ENCODE assay signal across 25 mouse cellular contexts in the genomic region with DNA sequence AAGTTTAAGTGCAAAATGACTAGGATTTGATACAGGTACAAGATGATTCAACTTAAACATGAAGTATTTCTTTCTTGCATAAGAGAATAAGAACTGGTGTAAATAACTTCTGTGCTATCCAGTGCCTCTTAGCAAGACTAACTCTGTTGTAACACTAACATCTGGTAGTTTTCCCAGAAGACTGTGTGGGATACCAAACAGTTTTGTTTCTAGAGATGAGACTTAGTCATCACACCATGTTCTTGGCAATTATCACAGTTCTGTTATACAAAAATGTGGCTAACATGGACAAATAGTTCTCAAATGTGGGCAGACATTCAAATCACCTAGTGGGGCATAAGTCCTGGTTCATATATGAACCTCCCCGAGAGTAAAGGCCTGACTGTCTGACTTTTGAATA.
DNase-seq lines count a peak whose midpoint lies in the region; ATAC-seq lines count a peak whose summit lies in the region.
"Had no signal": no experiment of that assay in that cellular context is flagged by ENCODE, and none has a peak within 500 bp of the region (broad histone marks: within the 10 kb centered on the region; RNA-seq: fewer than 3 reads in every experiment).

No protein-coding gene starts in this region.

- no peaks in the 10 kb centered on the region for H3K4me1 ChIP-seq in embryonic facial prominence, embryonic 14.5 days (ENCODE audit: control insufficient read depth, insufficient read depth, low read length)
- H3K4me1 ChIP-seq in embryonic facial prominence, embryonic 10.5 days = no peaks in the 10 kb centered on the region
- H3K4me1 ChIP-seq in hindbrain, embryonic 12.5 days = no peaks in the 10 kb centered on the region
- H3K4me1 ChIP-seq: embryonic facial prominence, embryonic 12.5 days; heart, embryonic 15.5 days; midbrain, embryonic 12.5 days; neural tube, embryonic 15.5 days had no signal

- no peaks in the 10 kb centered on the region for H3K36me3 ChIP-seq in embryonic facial prominence, embryonic 14.5 days (ENCODE audit: control insufficient read depth, insufficient read depth, low read length)
- H3K36me3 ChIP-seq in embryonic facial prominence, embryonic 10.5 days (replicated peaks) = no peaks in the 10 kb centered on the region
- no peaks in the 10 kb centered on the region for H3K36me3 ChIP-seq in hindbrain, embryonic 12.5 days
- H3K36me3 ChIP-seq: embryonic facial prominence, embryonic 12.5 days; heart, embryonic 15.5 days; midbrain, embryonic 12.5 days; neural tube, embryonic 15.5 days had no signal

- no peak overlapping the region for H3K4me2 ChIP-seq in embryonic facial prominence, embryonic 14.5 days (ENCODE audit: low read depth, low read length)
- H3K4me2 ChIP-seq in hindbrain, embryonic 12.5 days (replicated peaks) = no peak overlapping the region
- H3K4me2 ChIP-seq: embryonic facial prominence, embryonic 12.5 days; heart, embryonic 15.5 days; lung, embryonic 14.5 days; midbrain, embryonic 12.5 days; neural tube, embryonic 15.5 days had no signal

- H3K27ac ChIP-seq in embryonic facial prominence, embryonic 14.5 days (replicated peaks; ENCODE audit: low read depth, low read length) = no peak overlapping the region
- no peak overlapping the region for H3K27ac ChIP-seq in embryonic facial prominence, embryonic 10.5 days (replicated peaks)
- no peak overlapping the region for H3K27ac ChIP-seq in hindbrain, embryonic 12.5 days
- H3K27ac ChIP-seq: embryonic facial prominence, embryonic 12.5 days; heart, adult 2 months; heart, embryonic 15.5 days; liver, embryonic 14.5 days; midbrain, embryonic 12.5 days; neural tube, embryonic 15.5 days had no signal

- WGBS in embryonic facial prominence, embryonic 14.5 days = 81% methylated on average over 1 of the region's 1 CpGs
- WGBS in embryonic facial prominence, embryonic 10.5 days = 74% methylated on average over 1 of the region's 1 CpGs
- 85% methylated on average over 1 of the region's 1 CpGs for WGBS in hindbrain, embryonic 12.5 days

- no peak overlapping the region for H3K9ac ChIP-seq in embryonic facial prominence, embryonic 14.5 days (ENCODE audit: low read depth, low read length)
- no peak overlapping the region for H3K9ac ChIP-seq in hindbrain, embryonic 12.5 days
- H3K9ac ChIP-seq: embryonic facial prominence, embryonic 12.5 days; heart, embryonic 15.5 days; liver, embryonic 14.5 days; lung, embryonic 14.5 days; midbrain, embryonic 12.5 days; neural tube, embryonic 15.5 days had no signal

- DNase-seq in embryonic facial prominence, embryonic 14.5 days (ENCODE audit: low spot score) = peak; percentile 5
- DNase-seq in embryonic facial prominence, embryonic 10.5 days (ENCODE audit: low spot score) = no peak
- peak; percentile 44 for DNase-seq in heart, adult 8-10 months (ENCODE audit: low spot score)
- no peak for DNase-seq in heart, adult 11 months
- DNase-seq in right cerebral cortex, adult 18-20 months = peak; percentile 20
- DNase-seq in right cerebral cortex, postnatal 14 days = no peak
- DNase-seq in T-cell, adult 2 months (ENCODE audit: low spot score) = no peak
- DNase-seq: adrenal gland, postnatal 36 days; cerebellum, adult 11-12 months; cerebellum, postnatal 10 days; heart, adult 2 months; heart, postnatal 36 days; kidney, postnatal 25 days; lung, embryonic 14.5 days; spleen, adult 18-20 months had no signal

- no peaks in the 10 kb centered on the region for H3K9me3 ChIP-seq in embryonic facial prominence, embryonic 14.5 days (ENCODE audit: control insufficient read depth, low read length)
- no peaks in the 10 kb centered on the region for H3K9me3 ChIP-seq in embryonic facial prominence, embryonic 10.5 days
- H3K9me3 ChIP-seq in hindbrain, embryonic 12.5 days (replicated peaks) = no peaks in the 10 kb centered on the region
- H3K9me3 ChIP-seq: embryonic facial prominence, embryonic 12.5 days; heart, embryonic 15.5 days; midbrain, embryonic 12.5 days; neural tube, embryonic 15.5 days had no signal

- H3K4me3 ChIP-seq in embryonic facial prominence, embryonic 14.5 days (ENCODE audit: low read depth, low read length) = no peak overlapping the region
- H3K4me3 ChIP-seq in embryonic facial prominence, embryonic 10.5 days = no peak overlapping the region
- H3K4me3 ChIP-seq in hindbrain, embryonic 12.5 days = no peak overlapping the region
- H3K4me3 ChIP-seq: embryonic facial prominence, embryonic 12.5 days; erythroblast, embryonic 14.5 days; heart, adult 2 months; heart, embryonic 15.5 days; midbrain, embryonic 12.5 days; neural tube, embryonic 15.5 days had no signal

- ATAC-seq in embryonic facial prominence, embryonic 14.5 days (ENCODE audit: low read depth) = no peak
- no peak for ATAC-seq in hindbrain, embryonic 12.5 days (ENCODE audit: low FRiP score)
- ATAC-seq: forebrain, embryonic 14.5 days; hindbrain, embryonic 16.5 days; intestine, postnatal 0 days had no signal

- H3K27me3 ChIP-seq in embryonic facial prominence, embryonic 14.5 days (replicated peaks; ENCODE audit: control insufficient read depth, insufficient read depth, low read length) = no peaks in the 10 kb centered on the region
- no peaks in the 10 kb centered on the region for H3K27me3 ChIP-seq in embryonic facial prominence, embryonic 10.5 days (replicated peaks; ENCODE audit: low read depth, poor library complexity, severe bottlenecking)
- H3K27me3 ChIP-seq in hindbrain, embryonic 12.5 days = no peaks in the 10 kb centered on the region
- H3K27me3 ChIP-seq: embryonic facial prominence, embryonic 12.5 days; heart, embryonic 15.5 days; midbrain, embryonic 12.5 days; neural tube, embryonic 15.5 days had no signal

Comparison
In these comparisons a context has a peak if more than half of its experiments do, and no peak if none do; other contexts are left out.
1. DNase-seq: peak in embryonic facial prominence, embryonic 14.5 days (single experiment), heart, adult 8-10 months (single experiment) and right cerebral cortex, adult 18-20 months (single experiment); none in embryonic facial prominence, embryonic 10.5 days (single experiment), heart, adult 11 months (single experiment), right cerebral cortex, postnatal 14 days (single experiment) and T-cell, adult 2 months (single experiment).